Mouse (Mus musculus): ENCODE data around the gene P2ry1. TPM values are rescaled to one million over a fixed set of nuclear protein-coding genes. Genes with fewer than 3 reads are reported as not detected.

Gene P2ry1
- 11.4 and 13.3 TPM in 2 replicates for polyA plus RNA-seq (2016; fragmentation: Nextera tagmentation; extraction: Ambion mirVana)

- 1% methylated on average over 90 of the region's 90 CpGs for WGBS (ENCODE audit: insufficient replicate concordance)
Observed at GRCm38 (mm10) chr3:61002587-61003501, at the start of gene P2ry1. Gene P2ry1, plus strand, starts transcription at chr3:61002795.

GRCm38 (mm10) chr3:60953199-60953736 lies 49.3 kb upstream of the P2ry1 start:
- H3K4me1 ChIP-seq, result peaks cover 14% of the 10 kb centered on the region
- H3K27me3 ChIP-seq (replicated peaks), result no peaks in the 10 kb centered on the region
- H3K9me3 ChIP-seq (replicated peaks), result no peaks in the 10 kb centered on the region
- WGBS (ENCODE audit: insufficient replicate concordance), result 37% methylated on average over 5 of the region's 5 CpGs
- no peak overlapping the region for H3K9ac ChIP-seq
- H3K4me2 ChIP-seq, result no peak overlapping the region
- H3K4me3 ChIP-seq, result no peak overlapping the region
- no peak for ATAC-seq
- no peak overlapping the region for H3K27ac ChIP-seq
- H3K36me3 ChIP-seq, result no peaks in the 10 kb centered on the region

More at GRCm38 (mm10) chr3:61002587-61003501, at the start of gene P2ry1:
- Histone ChIP-seq H3K27ac (peak within 1 kb of the TSS; percentile 65), H3K36me3 (no peaks in the 10 kb centered on the region), H3K4me2 (peak within 1 kb of the TSS; percentile 96), H3K27me3 (replicated peaks) (peaks cover 21% of the 10 kb centered on the region), H3K4me3 (peak within 1 kb of the TSS; percentile 75), H3K9me3 (replicated peaks) (no peaks in the 10 kb centered on the region), H3K9ac (peak within 1 kb of the TSS; percentile 75), H3K4me1 (peaks cover 35% of the 10 kb centered on the region)
- peak; percentile 99 for ATAC-seq

DNA sequence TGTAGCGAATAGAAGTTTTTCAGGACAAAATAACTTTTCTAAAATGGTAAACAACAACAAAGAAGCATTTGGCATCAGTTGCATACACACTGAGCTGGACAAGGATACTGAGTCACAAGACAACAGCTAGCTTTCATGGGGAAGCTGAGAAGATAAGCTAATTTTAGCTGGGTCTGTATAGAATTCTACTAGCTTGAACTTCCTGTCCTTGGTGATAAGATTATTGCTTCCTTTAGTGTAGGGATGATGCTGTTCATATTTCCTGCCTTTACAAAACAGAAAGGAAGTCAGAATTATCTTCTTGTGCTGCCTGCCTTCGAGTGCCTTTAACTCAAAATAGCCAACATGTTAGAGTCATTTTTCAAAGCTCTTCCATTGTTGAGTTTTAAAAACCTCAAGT lies 48.5 kb upstream of the P2ry1 start:
- no peak overlapping the region for H3K4me3 ChIP-seq
- ATAC-seq, result peak; percentile 35; the same call in 1 of the 2 replicates
- peaks cover 14% of the 10 kb centered on the region for H3K4me1 ChIP-seq
- H3K9ac ChIP-seq, result no peak overlapping the region
- H3K9me3 ChIP-seq (replicated peaks), result no peaks in the 10 kb centered on the region
- no peak overlapping the region for H3K4me2 ChIP-seq
- H3K36me3 ChIP-seq, result no peaks in the 10 kb centered on the region
- H3K27me3 ChIP-seq (replicated peaks), result no peaks in the 10 kb centered on the region
- no peak overlapping the region for H3K27ac ChIP-seq
- WGBS (ENCODE audit: insufficient replicate concordance), result 34% methylated on average over 2 of the region's 2 CpGs

DNA sequence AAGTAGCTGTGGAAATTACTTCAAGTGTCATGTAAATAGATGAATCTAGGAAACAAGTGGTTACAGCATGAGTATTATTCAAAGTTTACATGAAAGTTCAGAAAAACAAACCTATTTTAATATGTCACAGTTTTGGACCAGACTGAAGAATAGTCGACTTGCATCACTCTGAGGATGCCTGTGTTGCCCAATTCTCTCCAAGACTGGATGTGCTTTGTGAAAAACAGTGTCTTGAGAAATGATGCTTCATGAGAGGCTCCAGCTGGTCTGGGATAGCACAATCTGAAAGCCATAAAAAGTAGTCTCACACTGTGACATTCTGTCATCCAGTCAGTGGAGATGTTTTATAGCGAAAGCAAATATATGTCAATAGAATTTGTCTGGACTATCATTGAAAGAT lies 43.8 kb upstream of the P2ry1 start:
- no peak for ATAC-seq
- Histone ChIP-seq H3K27me3 (replicated peaks) (no peaks in the 10 kb centered on the region), H3K27ac (no peak overlapping the region), H3K4me2 (no peak overlapping the region), H3K9me3 (replicated peaks) (no peaks in the 10 kb centered on the region), H3K4me1 (peaks cover 7% of the 10 kb centered on the region; the same call in 1 of the 2 replicates), H3K9ac (no peak overlapping the region), H3K4me3 (no peak overlapping the region), H3K36me3 (no peaks in the 10 kb centered on the region)
- WGBS (ENCODE audit: insufficient replicate concordance), result 72% methylated on average over 2 of the region's 2 CpGs

GRCm38 (mm10) chr3:60965137-60965536 lies 37.5 kb upstream of the P2ry1 start:
- H3K4me3 ChIP-seq, result no peak overlapping the region
- H3K4me2 ChIP-seq, result no peak overlapping the region
- 37% methylated on average over 2 of the region's 2 CpGs for WGBS (ENCODE audit: insufficient replicate concordance)

DNA sequence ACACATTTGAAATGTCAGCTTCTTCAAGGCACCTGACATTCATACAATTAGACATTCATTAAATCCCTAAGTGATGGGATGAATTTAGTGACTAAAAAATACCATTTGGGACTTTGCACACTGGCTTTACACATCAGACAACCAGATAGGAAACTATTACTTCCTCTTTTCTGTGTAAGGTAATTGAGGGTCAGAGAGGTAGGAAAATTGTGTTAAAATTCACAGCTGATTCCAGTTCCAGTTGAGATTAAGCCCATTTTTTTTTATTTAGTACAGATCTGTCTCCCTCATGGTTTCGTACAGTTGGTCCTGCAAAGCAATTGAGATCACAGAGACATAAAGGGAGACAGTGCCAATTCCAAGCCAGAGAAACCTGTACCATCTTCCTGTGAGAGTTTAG lies 27.7 kb upstream of the P2ry1 start:
- Histone ChIP-seq H3K36me3 (no peaks in the 10 kb centered on the region), H3K27ac (no peak overlapping the region), H3K9me3 (replicated peaks) (no peaks in the 10 kb centered on the region), H3K9ac (no peak overlapping the region), H3K4me3 (no peak overlapping the region), H3K27me3 (replicated peaks) (no peaks in the 10 kb centered on the region), H3K4me1 (no peaks in the 10 kb centered on the region), H3K4me2 (no peak overlapping the region)
- 61% methylated on average over 1 of the region's 1 CpGs for WGBS (ENCODE audit: insufficient replicate concordance)
- ATAC-seq, result no peak

More at GRCm38 (mm10) chr3:60965137-60965536, 37.5 kb upstream of the P2ry1 start:
- Histone ChIP-seq H3K36me3 (no peaks in the 10 kb centered on the region), H3K4me1 (no peaks in the 10 kb centered on the region), H3K27me3 (replicated peaks) (no peaks in the 10 kb centered on the region), H3K27ac (no peak overlapping the region), H3K9ac (no peak overlapping the region), H3K9me3 (replicated peaks) (no peaks in the 10 kb centered on the region)
- ATAC-seq, result no peak

DNA sequence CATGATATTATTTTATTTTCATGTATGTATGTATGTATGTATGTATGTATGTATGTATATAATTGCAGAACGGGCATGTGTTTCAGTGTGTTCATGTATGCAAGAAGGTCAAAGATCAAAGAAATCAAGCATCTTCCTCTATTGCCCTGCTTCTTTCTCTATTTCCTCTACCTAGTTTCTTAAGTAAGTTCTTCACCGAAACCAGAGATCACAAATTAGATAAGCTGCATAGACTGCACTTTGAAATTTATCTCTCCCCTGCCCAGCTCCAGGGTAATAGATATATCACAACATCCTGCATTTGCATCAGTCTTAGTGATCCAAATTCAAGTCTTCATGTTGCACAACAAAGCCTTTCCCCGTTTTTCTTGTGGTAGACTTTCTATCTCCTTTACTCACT lies 20.5 kb upstream of the P2ry1 start:
- Histone ChIP-seq H3K27me3 (replicated peaks) (no peaks in the 10 kb centered on the region), H3K9ac (no peak overlapping the region), H3K27ac (no peak overlapping the region), H3K4me2 (no peak overlapping the region), H3K4me1 (no peaks in the 10 kb centered on the region), H3K4me3 (no peak overlapping the region), H3K9me3 (replicated peaks) (no peaks in the 10 kb centered on the region), H3K36me3 (no peaks in the 10 kb centered on the region)
- ATAC-seq, result no peak
- WGBS (ENCODE audit: insufficient replicate concordance), result 61% methylated on average over 3 of the region's 3 CpGs

- Histone ChIP-seq H3K4me3 (no peak overlapping the region), H3K27me3 (replicated peaks) (peaks cover 8% of the 10 kb centered on the region; the same call in 1 of the 2 replicates), H3K9ac (no peak overlapping the region), H3K9me3 (replicated peaks) (no peaks in the 10 kb centered on the region), H3K4me2 (no peak overlapping the region), H3K4me1 (peaks cover 14% of the 10 kb centered on the region), H3K27ac (no peak overlapping the region), H3K36me3 (no peaks in the 10 kb centered on the region)
- no peak for ATAC-seq
- WGBS (ENCODE audit: insufficient replicate concordance), result 75% methylated on average over 3 of the region's 3 CpGs
Observed at GRCm38 (mm10) chr3:60998064-60998463, 4.5 kb upstream of the P2ry1 start.

DNA sequence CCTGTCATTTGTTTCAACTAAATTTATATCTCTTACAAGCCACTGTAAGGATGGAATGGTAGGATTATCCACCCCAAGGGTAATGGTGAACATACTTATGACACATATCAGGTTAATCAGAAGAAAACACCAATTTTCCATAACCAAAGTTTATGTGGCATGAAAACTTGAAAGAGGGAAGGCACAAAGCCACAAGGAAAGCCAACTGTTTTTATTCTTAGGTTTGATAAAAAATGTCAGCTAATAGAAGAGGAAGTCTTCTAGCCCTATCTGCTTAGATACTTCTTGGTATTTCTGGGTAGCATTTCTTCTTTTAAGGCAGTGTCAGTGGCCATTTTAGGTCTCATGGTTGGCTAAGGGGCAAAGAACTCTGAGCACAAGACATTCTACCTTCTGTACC lies 2.9 kb upstream of the P2ry1 start:
- no peak for ATAC-seq
- no peak overlapping the region for H3K9ac ChIP-seq
- no peaks in the 10 kb centered on the region for H3K36me3 ChIP-seq
- H3K4me1 ChIP-seq, result peaks cover 27% of the 10 kb centered on the region
- no peak overlapping the region for H3K27ac ChIP-seq
- peaks cover 21% of the 10 kb centered on the region for H3K27me3 ChIP-seq (replicated peaks)
- no peaks in the 10 kb centered on the region for H3K9me3 ChIP-seq (replicated peaks)
- H3K4me3 ChIP-seq, result no peak overlapping the region
- H3K4me2 ChIP-seq, result no peak overlapping the region

- H3K9me3 ChIP-seq (replicated peaks), result no peaks in the 10 kb centered on the region
- ATAC-seq, result no peak
- H3K4me2 ChIP-seq, result no peak overlapping the region
- no peak overlapping the region for H3K4me3 ChIP-seq
- H3K9ac ChIP-seq, result no peak overlapping the region
- peaks cover 21% of the 10 kb centered on the region for H3K27me3 ChIP-seq (replicated peaks)
- peaks cover 35% of the 10 kb centered on the region for H3K4me1 ChIP-seq
- 46% methylated on average over 4 of the region's 4 CpGs for WGBS (ENCODE audit: insufficient replicate concordance)
- no peak overlapping the region for H3K27ac ChIP-seq
- H3K36me3 ChIP-seq, result no peaks in the 10 kb centered on the region
Observed at GRCm38 (mm10) chr3:61000747-61001146, 1.8 kb upstream of the P2ry1 start.

GRCm38 (mm10) chr3:61001852-61002586 lies 576 bp upstream of the P2ry1 start:
- H3K27me3 ChIP-seq (replicated peaks), result peaks cover 21% of the 10 kb centered on the region
- no peaks in the 10 kb centered on the region for H3K9me3 ChIP-seq (replicated peaks)
- no peaks in the 10 kb centered on the region for H3K36me3 ChIP-seq
- peaks cover 35% of the 10 kb centered on the region for H3K4me1 ChIP-seq
- peak overlapping the region; percentile 96 for H3K4me2 ChIP-seq
- peak overlapping the region; percentile 75 for H3K9ac ChIP-seq
- H3K27ac ChIP-seq, result 0 out of 2 replicates have a peak overlapping the region, but pooled peaks have one; percentile 58
- peak overlapping the region; percentile 75 for H3K4me3 ChIP-seq
- 5% methylated on average over 20 of the region's 20 CpGs for WGBS (ENCODE audit: insufficient replicate concordance)
- peak; percentile 70 for ATAC-seq

DNA sequence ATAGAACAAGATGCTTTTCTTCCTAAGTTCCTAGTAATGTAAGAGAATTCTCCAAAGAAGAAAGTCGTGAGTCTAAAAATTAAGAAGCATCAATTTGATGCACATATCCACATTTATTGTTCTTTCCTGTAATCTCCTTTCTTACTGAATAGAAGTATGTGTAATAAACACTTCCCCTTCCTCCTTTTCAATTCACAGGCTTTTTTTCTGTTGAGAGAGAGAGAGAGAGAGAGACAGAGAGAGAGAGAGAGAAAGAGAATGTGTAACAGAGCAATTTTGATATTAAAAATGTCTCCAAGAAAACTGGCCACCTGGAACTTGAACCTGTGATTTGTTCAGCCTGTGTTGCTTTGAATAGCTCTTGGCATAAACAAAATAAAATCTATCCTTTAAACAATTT lies 2.0 kb downstream of the P2ry1 start:
- Histone ChIP-seq H3K4me3 (peak overlapping the region; percentile 75; the same call in 1 of the 2 replicates), H3K4me2 (peak overlapping the region; percentile 96; the same call in 1 of the 2 replicates), H3K27ac (no peak overlapping the region), H3K4me1 (peaks cover 35% of the 10 kb centered on the region), H3K27me3 (replicated peaks) (peaks cover 21% of the 10 kb centered on the region), H3K9ac (no peak overlapping the region), H3K36me3 (no peaks in the 10 kb centered on the region), H3K9me3 (replicated peaks) (no peaks in the 10 kb centered on the region)
- 57% methylated on average over 1 of the region's 1 CpGs for WGBS (ENCODE audit: insufficient replicate concordance)
- ATAC-seq, result no peak

Data from liver, embryonic 12.5 days (tissue).